Mouse (Mus musculus): Measurements from ENCODE around the gene Vtn. TPM values are rescaled to one million over a fixed set of nuclear protein-coding genes. Genes with fewer than 3 reads are reported as not detected.

Vtn gene
- total RNA-seq, 2 experiments from 2014 or later: 4.8 to 8.6 TPM

GRCm38 (mm10) chr11:78534516-78534915, 35.6 kb downstream of the Vtn start:
- no peak for DNase-seq

- peak; percentile 53 for DNase-seq
These were observed 36.6 kb downstream of the Vtn start for GRCm38 (mm10) chr11:78535376-78536079.

DNA sequence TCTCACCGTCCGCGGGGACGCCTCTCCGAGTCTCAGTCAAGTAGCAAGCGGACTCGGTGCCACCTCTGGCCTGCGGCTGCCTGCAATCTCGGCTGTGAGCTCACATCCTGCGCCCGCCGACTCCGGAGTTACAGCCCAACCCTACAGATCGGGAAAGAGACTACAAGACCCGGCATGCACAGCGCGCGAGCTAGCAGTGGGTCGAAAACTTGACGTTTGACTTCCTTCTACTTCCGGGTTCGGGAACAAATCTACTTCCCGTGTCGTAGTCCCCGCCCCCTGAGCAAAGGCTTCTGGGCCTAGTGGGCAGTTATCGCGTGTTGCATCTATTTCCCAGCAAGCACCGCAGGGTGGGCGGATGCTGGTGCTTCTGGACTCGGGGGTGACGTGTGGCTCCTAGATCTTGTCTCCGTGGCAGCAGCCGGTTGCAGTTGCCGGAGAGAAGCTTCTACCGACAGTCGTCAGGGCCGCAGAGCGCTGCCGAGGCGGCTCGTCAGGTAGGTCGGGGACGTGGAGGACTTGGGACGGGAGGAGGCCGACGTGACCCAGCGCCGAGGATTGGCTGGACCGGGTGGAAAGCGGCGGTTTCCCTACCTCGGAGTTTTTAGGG, 37.3 kb downstream of the Vtn start, which contains the start of the genes Tnfaip1 and Ift20:
Tnfaip1 (minus strand) TSS at position 253 of the 610 bp plus-strand sequence.
Ift20 (plus strand) TSS at position 282 of the 610 bp plus-strand sequence.
- DNase-seq: peak; percentile 97

DNA sequence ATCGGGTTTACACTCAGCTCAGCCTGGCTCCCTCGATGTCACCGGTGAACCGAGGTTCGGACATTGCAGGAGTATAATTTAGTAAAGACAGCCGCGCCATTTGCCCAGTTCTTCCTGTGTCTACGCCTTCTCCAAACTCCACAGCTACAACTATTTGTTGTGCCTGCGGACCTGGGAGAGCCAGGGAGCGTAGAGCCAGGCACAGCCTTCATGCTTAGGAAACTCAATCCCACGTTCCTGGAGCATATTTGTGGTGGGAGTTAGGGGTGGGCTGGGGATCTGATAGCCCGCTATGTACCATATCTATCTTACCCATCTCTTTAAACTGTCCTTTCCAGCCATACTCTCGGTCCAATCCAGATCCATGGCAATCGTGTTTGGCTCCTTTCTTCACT, 37.8 kb downstream of the Vtn start:
- no peak for DNase-seq

DNA sequence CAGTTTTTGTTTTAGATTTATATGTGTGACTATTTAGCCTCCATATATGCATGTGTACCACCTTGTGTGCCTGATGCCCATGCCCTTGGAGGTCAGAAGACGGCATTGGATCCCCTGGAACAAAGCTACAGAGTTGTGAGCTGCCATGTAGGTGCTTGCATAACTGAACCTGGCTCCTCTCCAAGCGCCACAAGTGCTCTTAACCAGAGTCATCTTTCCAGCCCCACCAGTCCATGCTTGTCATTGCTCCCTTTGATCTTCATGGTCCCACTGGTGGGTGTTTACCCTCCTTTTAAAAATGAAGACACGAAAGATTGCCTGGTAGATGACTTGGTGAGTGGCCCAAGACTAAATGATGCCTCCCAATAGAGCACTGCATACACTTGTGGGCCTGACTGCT, 41.5 kb downstream of the Vtn start:
- DNase-seq: no peak

GRCm38 (mm10) chr11:78544449-78545111, 45.7 kb downstream of the Vtn start:
- DNase-seq: no peak

DNA sequence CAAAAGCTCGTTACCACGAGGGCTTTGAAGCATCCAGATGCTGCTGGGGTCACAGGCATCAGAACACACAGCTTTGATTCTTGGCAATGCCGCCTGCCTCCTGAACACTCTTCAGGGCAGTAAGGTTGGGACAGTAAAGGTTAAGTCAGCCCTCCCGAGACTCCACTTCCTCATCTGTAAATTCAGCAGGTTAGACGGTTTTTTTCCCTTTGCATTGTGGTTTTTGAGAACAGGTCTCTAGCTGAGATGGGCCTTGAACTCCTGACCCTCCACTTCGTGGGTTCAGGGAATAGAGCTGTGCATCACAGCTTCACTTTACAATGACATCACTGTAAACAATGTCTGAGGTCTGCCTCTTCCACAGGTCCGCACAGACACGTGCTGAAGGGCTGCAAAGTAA, 46.3 kb downstream of the Vtn start:
- DNase-seq: no peak

- DNase-seq: no peak
These were observed 49.0 kb downstream of the Vtn start for GRCm38 (mm10) chr11:78547718-78548460.

GRCm38 (mm10) chr11:78549491-78549987, 50.6 kb downstream of the Vtn start:
- DNase-seq: no peak

GRCm38 (mm10) chr11:78550168-78551058, 51.5 kb downstream of the Vtn start, which contains the start of gene Tmem97:
Gene Tmem97, minus strand, starts transcription at chr11:78550777.
- peak; percentile 95 for DNase-seq

GRCm38 (mm10) chr11:78551059-78551398, 52.1 kb downstream of the Vtn start:
- no peak for DNase-seq

Other genes starting within 250 kb of the Vtn start
- gene 2610507B11Rik, start 237.3 kb upstream of the Vtn start, total RNA-seq (2021): 100 to 1,000 TPM; 178 to 185 TPM
- 1 to 10 TPM; 1.2 to 1.4 TPM for gene BC030499, start 208.2 kb upstream of the Vtn start, total RNA-seq (2021)
- gene Spag5, start 197.6 kb upstream of the Vtn start, total RNA-seq (2021): 10 to 100 TPM; 32.6 to 33.2 TPM
- 1 to 10 TPM; 3.3 to 3.6 TPM for gene Aldoc, start 176.1 kb upstream of the Vtn start, total RNA-seq (2021)
- 10 to 100 TPM; 27.0 to 27.2 TPM for gene Pigs, start 170.7 kb upstream of the Vtn start, total RNA-seq (2021)
- gene Unc119, start 155.6 kb upstream of the Vtn start, total RNA-seq (2021): 10 to 100 TPM; 13.5 to 14.6 TPM
- not detected for gene Foxn1, start 112.5 kb upstream of the Vtn start, total RNA-seq (2021)
- not detected for gene Slc13a2, start 76.9 kb upstream of the Vtn start, total RNA-seq (2021)
- gene Slc46a1, start 33.4 kb upstream of the Vtn start, total RNA-seq (2021): 1 to 10 TPM; 2.3 to 3.5 TPM
- under 1 TPM; 0.12 to 0.27 TPM for gene Sarm1, start 1.3 kb upstream of the Vtn start, total RNA-seq (2021)
- not detected for gene Sebox, start 4.4 kb downstream of the Vtn start, total RNA-seq (2021)
- gene Tmem199, start 13.1 kb downstream of the Vtn start, total RNA-seq (2021): 10 to 100 TPM; 18.3 to 19.6 TPM
- gene Poldip2, start 13.1 kb downstream of the Vtn start, total RNA-seq (2021): 100 to 1,000 TPM; 148 to 152 TPM
- gene Tnfaip1, start 37.2 kb downstream of the Vtn start, total RNA-seq (2021): 10 to 100 TPM; 69.6 to 71.6 TPM
- gene Ift20, start 37.3 kb downstream of the Vtn start, total RNA-seq (2021): 10 to 100 TPM; 56.3 to 58.9 TPM
- gene Tmem97, start 51.7 kb downstream of the Vtn start, total RNA-seq (2021): 10 to 100 TPM; 31.4 to 32.3 TPM
- 10 to 100 TPM; 20.6 to 20.8 TPM for gene Nlk, start 198.3 kb downstream of the Vtn start, total RNA-seq (2021)